ENCODE assay signal across 1 mouse cellular context in genomic region chr1:71556688-71557612, GRCm38 (mm10).
TF ChIP-seq lines count a peak whose summit lies in the region.

Gene Atic (plus strand): TSS chr1:71557150.

TF ChIP-seq in MEL, 35 proteins besides CTCF, POLR2A, EP300 and RAD21 (continued from another document):
- TF ChIP-seq UBTF (IDR thresholded peaks at IDR 0.05; ENCODE audit: borderline replicate concordance, insufficient read depth, low read depth, low read length), result no peak
- TF ChIP-seq HCFC1 (IDR thresholded peaks at IDR 0.05; ENCODE audit: low read depth, low read length), result peak; percentile 73
- TF ChIP-seq POLR2AphosphoS2 (IDR thresholded peaks at IDR 0.05; ENCODE audit: low read length), result no peak; the same call in 1 of the 2 replicates
- TF ChIP-seq BHLHE40 (IDR thresholded peaks at IDR 0.05; ENCODE audit: borderline replicate concordance, low read depth, low read length), result peak; percentile 50; the same call in 1 of the 2 replicates
